ENCODE assay signal across 7 mouse cellular contexts in the genomic region with DNA sequence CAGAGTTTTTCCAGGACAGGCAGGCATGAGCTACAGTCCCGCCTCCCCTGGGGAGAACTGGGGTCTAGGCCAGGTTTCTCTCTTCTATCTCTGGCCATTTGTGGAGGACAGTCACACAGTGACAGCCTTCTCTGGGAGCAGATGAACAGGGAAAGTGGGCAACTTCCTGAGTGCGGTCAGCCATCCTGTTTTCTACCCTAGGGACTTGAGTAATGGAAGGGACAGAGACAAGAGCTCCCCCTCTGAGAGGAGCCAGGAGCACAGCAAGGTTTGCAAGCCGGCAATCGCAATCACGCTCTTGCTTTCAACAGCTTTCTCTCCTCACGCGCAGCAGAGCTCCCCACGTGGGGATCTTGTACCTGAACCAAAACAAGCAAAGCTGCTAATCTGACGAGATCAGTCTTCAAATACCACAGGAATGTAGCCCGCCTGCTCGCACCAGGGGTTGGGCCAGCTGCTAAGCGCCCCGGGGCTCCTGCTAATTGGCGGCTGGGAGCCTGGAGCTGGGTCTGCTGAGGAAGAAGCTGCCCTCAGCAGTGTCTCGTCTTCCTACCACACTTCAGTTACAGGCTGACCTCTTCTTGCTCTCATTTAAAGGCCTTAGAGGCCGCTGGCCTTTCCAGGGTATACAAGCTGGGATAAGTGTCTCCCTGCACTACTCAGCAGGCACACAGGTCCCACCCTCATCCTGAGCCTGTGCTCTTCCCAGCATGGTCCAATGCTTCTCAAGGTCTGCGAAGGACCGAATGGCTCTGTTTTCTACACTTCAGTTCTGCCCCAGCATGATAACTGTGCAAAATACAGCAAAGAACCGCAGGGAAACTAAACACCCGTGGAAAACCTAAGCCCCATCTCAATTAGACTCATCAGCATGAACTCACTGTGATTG.
DNase-seq lines count a peak whose midpoint lies in the region; ATAC-seq and TF ChIP-seq lines count a peak whose summit lies in the region.

No protein-coding gene starts in this region.

- TF ChIP-seq POLR2A in liver, adult 2 months (IDR thresholded peaks at IDR 0.05; ENCODE audit: extremely low read depth, insufficient read depth, low read length) = no peak

- H3K4me1 ChIP-seq in hindbrain, embryonic 13.5 days (replicated peaks) = peaks cover 29% of the 10 kb centered on the region
- peaks cover 68% of the 10 kb centered on the region for H3K4me1 ChIP-seq in liver, adult 2 months (ENCODE audit: control insufficient read depth, insufficient read depth, low read length)
- peaks cover 9% of the 10 kb centered on the region for H3K4me1 ChIP-seq in neural tube, embryonic 11.5 days (ENCODE audit: control insufficient read depth, insufficient read depth, low read length)

- H3K4me2 ChIP-seq in hindbrain, embryonic 13.5 days = peak overlapping the region; percentile 26
- no peak overlapping the region for H3K4me2 ChIP-seq in neural tube, embryonic 11.5 days (ENCODE audit: low read depth)

- CTCF ChIA-PET in Patski (lab: Charles Lee) = interaction anchor here (0.9 to 1.6 kb wide), 5 partner anchors 11 to 86 kb away, joined by 3 to 5 read pairs (median 4); no protein-coding TSS in a partner anchor

- 23% methylated on average over 20 of the region's 20 CpGs for WGBS in hindbrain, embryonic 13.5 days
- WGBS in liver, adult 2 months = 21% methylated on average over 20 of the region's 20 CpGs
- WGBS in neural tube, embryonic 11.5 days = 21% methylated on average over 20 of the region's 20 CpGs

- POLR2A ChIA-PET in Patski (lab: Charles Lee) = no interaction called here

- no peak for TF ChIP-seq CTCF in Patski (IDR thresholded peaks at IDR 0.05)
- TF ChIP-seq CTCF in gastrocnemius, adult 2 months (IDR thresholded peaks at IDR 0.05) = peak; percentile 15; the same call in 1 of the 2 replicates
- TF ChIP-seq CTCF in liver, adult 2 months (IDR thresholded peaks at IDR 0.05; ENCODE audit: low read depth, low read length) = no peak

- DNase-seq in Patski (ENCODE audit: low read depth, low spot score) = peak; percentile 93
- peak; percentile 75 for DNase-seq in cerebellum, adult 8-10 months
- peak; percentile 73 for DNase-seq in gastrocnemius, adult 2 months
- peak; percentile 94 for DNase-seq in liver, adult 2 months (ENCODE audit: extremely low read depth, low read depth, low spot score)
- peak; percentile 46 for DNase-seq in neural tube, embryonic 11.5 days (ENCODE audit: low spot score)
- no peak for DNase-seq in spleen, adult 18-20 months

- peak overlapping the region; percentile 87 for H3K27ac ChIP-seq in gastrocnemius, adult 2 months
- H3K27ac ChIP-seq in hindbrain, embryonic 13.5 days = peak overlapping the region; percentile 3; the same call in 1 of the 2 replicates
- peak overlapping the region; percentile 93 for H3K27ac ChIP-seq in liver, adult 2 months (replicated peaks; ENCODE audit: insufficient read depth, low read depth, low read length)
- no peak overlapping the region for H3K27ac ChIP-seq in neural tube, embryonic 11.5 days (ENCODE audit: low read depth, low read length)

- no peaks in the 10 kb centered on the region for H3K36me3 ChIP-seq in hindbrain, embryonic 13.5 days
- H3K36me3 ChIP-seq in liver, adult 2 months (ENCODE audit: control insufficient read depth, insufficient read depth, low read length) = no peaks in the 10 kb centered on the region
- H3K36me3 ChIP-seq in neural tube, embryonic 11.5 days (ENCODE audit: control insufficient read depth, insufficient read depth, low read length) = no peaks in the 10 kb centered on the region

- no peaks in the 10 kb centered on the region for H3K27me3 ChIP-seq in Patski
- no peaks in the 10 kb centered on the region for H3K27me3 ChIP-seq in hindbrain, embryonic 13.5 days
- no peaks in the 10 kb centered on the region for H3K27me3 ChIP-seq in liver, adult 2 months (ENCODE audit: control insufficient read depth, insufficient read depth, low read length)
- H3K27me3 ChIP-seq in neural tube, embryonic 11.5 days (ENCODE audit: control insufficient read depth, insufficient read depth, low read length) = no peaks in the 10 kb centered on the region

- H3K4me3 ChIP-seq in gastrocnemius, adult 2 months = peak overlapping the region; percentile 57
- no peak overlapping the region for H3K4me3 ChIP-seq in hindbrain, embryonic 13.5 days
- H3K4me3 ChIP-seq in liver, adult 2 months (ENCODE audit: insufficient read depth, low read depth, low read length) = no peak overlapping the region
- no peak overlapping the region for H3K4me3 ChIP-seq in neural tube, embryonic 11.5 days (ENCODE audit: low read depth, low read length)

- H3K9ac ChIP-seq in hindbrain, embryonic 13.5 days = peak overlapping the region; percentile 43
- peak overlapping the region; percentile 38 for H3K9ac ChIP-seq in liver, adult 2 months (ENCODE audit: low read depth, low read length)
- no peak overlapping the region for H3K9ac ChIP-seq in neural tube, embryonic 11.5 days (ENCODE audit: low read length)

- peaks cover 13% of the 10 kb centered on the region; the same call in 1 of the 2 replicates for H3K79me2 ChIP-seq in liver, adult 2 months (ENCODE audit: control insufficient read depth, insufficient read depth, low read length)

- in situ Hi-C loops in Patski (cut with MboI; ENCODE audit: low pct_unique_long_range_greater_than_20kb) = loop anchor here (10.0 kb wide), 1 partner anchor 67 kb away; no protein-coding TSS in a partner anchor

- peak; percentile 97 for ATAC-seq in Patski
- no peak for ATAC-seq in hindbrain, embryonic 13.5 days (ENCODE audit: low FRiP score)
- no peak for ATAC-seq in neural tube, embryonic 11.5 days (ENCODE audit: insufficient read depth, low FRiP score, low TSS enrichment)

- intact Hi-C loops in gastrocnemius, adult 2 months (cut with DNase I) = loop anchor here (5.0 kb wide), 1 partner anchor 45 kb away; no protein-coding TSS in a partner anchor

- H3K9me3 ChIP-seq in hindbrain, embryonic 13.5 days = no peaks in the 10 kb centered on the region
- H3K9me3 ChIP-seq in neural tube, embryonic 11.5 days (ENCODE audit: control insufficient read depth, low read length) = no peaks in the 10 kb centered on the region

Comparison
In these comparisons a context has a peak if more than half of its experiments do, and no peak if none do; other contexts are left out.
1. DNase-seq: peak in Patski (single experiment), cerebellum, adult 8-10 months (single experiment), gastrocnemius, adult 2 months (single experiment), liver, adult 2 months (single experiment) and neural tube, embryonic 11.5 days (single experiment); none in spleen, adult 18-20 months (0 of 2).